Mouse (Mus musculus) hindlimb bud, embryonic 11.5 days (tissue): Measurements from ENCODE around the gene Gpr87.

Source experiments
- DNase-seq: peaks from one replicate; pipeline ENCODE4 v3.0.0-alpha.2; 2012; ENCODE audit warnings: low read depth, low spot score; ENCODE audit errors: extremely low spot score

The Gpr87 gene

GRCm38 (mm10) chr3:59194938-59195337 is at the start of gene Gpr87:
Gpr87 (minus strand) TSS chr3:59195104.
- no peak for DNase-seq

DNA sequence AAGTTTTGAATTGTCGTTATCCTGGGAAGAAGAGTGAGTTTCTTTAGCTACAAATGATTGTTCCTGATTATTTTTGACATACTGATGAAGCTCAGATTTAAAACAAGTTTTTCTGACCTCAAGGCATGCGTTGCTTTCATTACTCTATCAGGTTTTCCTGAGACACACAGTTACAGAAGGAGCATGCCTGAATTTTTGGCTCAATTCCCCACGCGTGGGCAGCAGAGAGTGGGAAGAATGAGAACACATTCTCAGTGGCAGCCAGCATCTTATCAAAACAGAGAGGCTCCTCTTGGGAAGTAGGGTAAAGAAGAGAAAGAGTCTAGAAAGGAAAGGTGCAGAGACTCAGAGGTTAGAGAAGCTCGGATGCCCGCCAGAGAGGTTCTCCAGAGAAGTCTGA is 48.5 kb upstream of the Gpr87 start:
- DNase-seq: no peak

- no peak for DNase-seq
These were observed 40.0 kb upstream of the Gpr87 start for GRCm38 (mm10) chr3:59234878-59235277.

DNA sequence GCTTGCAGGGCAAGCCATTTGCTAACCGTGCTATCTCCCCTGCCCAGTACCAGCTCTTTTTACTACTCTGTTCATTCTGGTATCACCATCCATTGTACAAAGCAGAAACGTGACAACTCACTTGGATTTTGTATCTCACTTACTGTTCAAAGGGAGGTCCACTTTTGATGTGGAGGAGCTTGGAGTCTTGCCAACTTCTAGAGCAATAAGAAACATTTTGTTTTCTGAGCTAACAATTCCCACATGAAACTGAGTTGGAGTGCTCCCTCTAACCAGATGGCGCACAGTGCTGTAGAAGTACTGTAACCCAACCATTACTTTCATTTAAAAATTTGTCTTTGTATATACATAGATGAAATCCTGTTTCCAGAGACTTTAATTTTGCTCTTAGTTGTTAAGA is 36.0 kb upstream of the Gpr87 start:
- DNase-seq: no peak

GRCm38 (mm10) chr3:59228730-59229551 is 34.0 kb upstream of the Gpr87 start:
- DNase-seq: no peak

GRCm38 (mm10) chr3:59227696-59228095 is 32.8 kb upstream of the Gpr87 start:
- DNase-seq: no peak

DNA sequence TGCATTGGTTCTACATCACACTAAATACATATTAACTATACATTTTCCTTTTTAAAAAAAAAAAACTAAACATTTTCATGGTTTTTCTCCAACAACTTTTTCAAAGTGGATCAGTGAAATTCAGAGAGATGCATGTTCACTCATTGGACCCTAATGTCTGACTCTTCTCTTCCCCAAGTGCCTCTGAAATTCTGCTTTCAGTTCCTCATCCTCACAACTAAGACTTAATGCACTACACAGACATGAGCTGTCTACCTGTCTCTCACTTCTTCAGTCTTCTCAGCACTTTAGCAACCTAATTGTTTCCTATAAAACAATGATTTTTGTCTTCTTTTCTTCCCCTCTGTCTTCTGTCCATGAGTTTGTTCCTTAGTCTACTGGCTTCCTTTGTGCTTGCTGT is 30.5 kb upstream of the Gpr87 start:
- DNase-seq: no peak

DNA sequence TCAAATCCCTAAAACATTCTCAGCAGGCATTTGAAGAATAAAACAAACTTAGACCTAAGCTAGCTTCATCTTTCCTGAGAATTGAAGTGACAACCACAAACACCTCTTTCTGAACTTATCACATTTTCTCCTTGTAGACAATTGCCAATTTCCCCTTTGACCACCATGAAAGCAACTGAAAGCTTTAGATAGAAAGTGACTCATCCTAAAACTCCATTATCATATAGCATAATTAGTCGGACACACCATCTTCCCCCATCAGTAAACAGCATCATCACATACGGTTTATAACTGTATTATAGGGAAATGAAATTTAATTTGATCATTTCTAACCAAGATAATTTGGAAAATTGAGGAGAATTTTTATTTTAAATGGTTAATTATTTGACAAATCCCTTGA is 27.4 kb upstream of the Gpr87 start:
- DNase-seq: no peak

GRCm38 (mm10) chr3:59219326-59219725 is 24.4 kb upstream of the Gpr87 start:
- DNase-seq: no peak

DNA sequence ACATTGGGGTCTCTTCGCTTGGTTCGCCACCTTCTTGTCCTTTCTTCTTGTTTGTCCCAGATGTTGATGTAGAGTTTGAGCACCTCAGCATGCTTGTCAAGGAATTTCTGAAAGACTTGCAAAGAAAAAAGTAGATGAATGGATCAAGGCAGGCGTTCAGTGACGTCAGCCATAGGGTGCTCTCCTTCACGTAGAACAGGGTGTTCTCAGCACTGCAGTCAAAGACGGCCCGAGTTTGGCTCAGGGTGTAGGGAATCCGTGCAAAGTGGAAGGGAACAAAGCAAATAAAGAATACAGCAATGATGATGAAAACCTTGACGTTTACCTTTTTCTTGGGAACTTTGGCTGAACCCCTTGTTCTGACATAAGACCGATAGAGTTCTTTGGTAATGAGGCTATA is 22.3 kb upstream of the Gpr87 start:
- DNase-seq: no peak

- DNase-seq: no peak
These were observed 17.5 kb upstream of the Gpr87 start for GRCm38 (mm10) chr3:59212404-59212803.

DNA sequence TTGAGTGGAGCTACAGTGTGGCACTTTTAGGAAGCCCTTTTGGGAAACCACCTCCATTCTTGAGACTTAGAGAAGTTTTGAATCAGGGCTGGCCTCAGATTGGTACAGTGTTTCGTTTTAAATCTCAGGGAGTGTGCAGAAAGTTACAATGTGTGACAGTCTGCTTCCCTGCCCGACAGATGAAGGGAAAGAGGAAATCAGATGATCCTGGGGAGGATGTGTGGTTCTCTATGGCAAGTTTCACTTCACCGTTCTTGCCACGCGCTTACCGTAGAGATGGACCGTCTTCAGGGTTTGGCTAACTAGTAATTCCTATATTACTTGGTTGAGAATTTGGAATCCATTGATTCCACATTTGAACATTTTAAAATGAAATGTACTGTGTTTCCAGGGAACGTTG is 16.9 kb upstream of the Gpr87 start:
- DNase-seq: no peak

GRCm38 (mm10) chr3:59210727-59211126 is 15.8 kb upstream of the Gpr87 start, which contains the start of gene P2ry13:
P2ry13 (minus strand) TSS chr3:59210882.
- no peak for DNase-seq

- no peak for DNase-seq
These were observed 15.2 kb upstream of the Gpr87 start for GRCm38 (mm10) chr3:59210089-59210488.

- DNase-seq: peak; percentile 88
These were observed 14.0 kb upstream of the Gpr87 start for GRCm38 (mm10) chr3:59208650-59209548.

GRCm38 (mm10) chr3:59205941-59206340 is 11.0 kb upstream of the Gpr87 start:
- DNase-seq: no peak

- DNase-seq: no peak
These were observed 10.0 kb upstream of the Gpr87 start for GRCm38 (mm10) chr3:59204719-59205503.

- no peak for DNase-seq
These were observed 9.1 kb upstream of the Gpr87 start for GRCm38 (mm10) chr3:59203802-59204520.

DNA sequence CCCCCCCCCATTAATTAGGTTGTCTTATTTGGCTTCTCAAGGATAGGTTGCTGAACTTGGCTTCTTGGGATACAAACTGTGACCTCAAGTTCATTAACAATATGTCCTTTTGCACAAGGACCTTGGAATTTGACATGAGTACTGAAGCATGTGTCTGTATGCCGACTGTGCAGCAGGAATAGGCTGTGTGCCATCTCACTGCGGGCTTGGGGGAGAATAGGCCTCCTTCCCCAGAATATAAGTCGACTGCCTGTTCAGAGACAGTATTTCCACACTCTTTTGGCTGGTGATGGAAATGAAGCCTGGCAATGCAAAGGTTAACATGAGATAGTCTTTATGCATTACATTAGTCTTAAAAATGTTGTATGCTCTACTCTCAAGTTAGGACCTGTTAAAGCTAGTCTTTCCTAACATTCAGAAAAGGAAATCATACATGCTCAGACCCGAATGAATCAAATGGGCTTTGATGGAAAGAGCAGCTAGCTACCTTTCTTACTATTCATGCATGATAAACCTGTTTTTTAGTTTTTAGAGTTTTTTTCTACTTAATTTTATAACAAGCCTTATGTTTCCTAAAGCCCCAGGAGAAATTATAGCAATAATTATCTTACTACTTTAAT is 2.5 kb upstream of the Gpr87 start:
- no peak for DNase-seq

DNA sequence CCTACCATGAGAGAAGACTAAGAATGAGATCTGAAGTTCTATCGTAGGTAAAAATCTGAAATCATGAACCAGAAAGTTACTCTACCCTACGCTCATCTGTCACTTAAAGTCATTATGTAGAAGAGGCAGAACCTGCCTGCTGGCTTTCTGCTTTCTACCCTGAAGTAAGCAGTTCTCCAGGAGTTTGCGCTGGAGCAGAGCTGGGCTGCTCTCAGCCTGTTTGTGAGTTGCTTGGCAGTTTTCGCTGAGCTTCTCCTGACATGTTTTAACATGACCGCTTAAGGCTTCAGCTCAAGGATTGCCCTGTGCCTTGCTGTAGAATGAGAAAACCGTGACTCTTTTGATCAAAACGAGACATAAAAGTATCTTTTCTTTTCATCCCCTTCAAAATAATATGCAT is 805 bp downstream of the Gpr87 start:
- no peak for DNase-seq
